Mouse (Mus musculus) cerebellum, adult 2 months (tissue): ENCODE data around the gene Tex35.

ENCODE experiments used
- CTCF ChIP-seq: fragments of 200-500 bp; IDR thresholded peaks from 2 replicates; pipeline ENCODE4 v1.5.1; 2011; ENCODE audit warnings: low read depth, mild to moderate bottlenecking, control low read depth, low read length, moderate library complexity, borderline replicate concordance; ENCODE audit not compliant: insufficient read depth
- POLR2A ChIP-seq: fragments of 200-500 bp; IDR thresholded peaks from 2 replicates; pipeline ENCODE4 v1.6.1; 2011; ENCODE audit warnings: low read length, control low read depth, borderline replicate concordance; ENCODE audit not compliant: insufficient read depth

GRCm38 (mm10) chr1:157114492-157114891 is 6.0 kb upstream of the Tex35 start:
- TF ChIP-seq CTCF (no peak), POLR2A (no peak)
